Mouse (Mus musculus): ENCODE measurements around the gene Rangap1.
"Not testable (repeated sequence)": the region's sequence is repeated elsewhere in the genome, so short reads cannot be mapped to it uniquely, and the experiment has no call there.

The Rangap1 gene

GRCm38 (mm10) chr15:81744992-81745600 is at the start of gene Rangap1, which contains the start of gene Zc3h7b:
Gene Rangap1 (minus strand): TSS chr15:81745530.
Gene Zc3h7b (plus strand): TSS chr15:81745057.
- DNase-seq = peak; percentile 51 to 74

GRCm38 (mm10) chr15:81792444-81792843 is 47.1 kb upstream of the Rangap1 start:
- no peak for DNase-seq

GRCm38 (mm10) chr15:81787525-81787924 is 42.2 kb upstream of the Rangap1 start:
- no peak for DNase-seq

GRCm38 (mm10) chr15:81785701-81786100 is 40.4 kb upstream of the Rangap1 start:
- DNase-seq = no peak

GRCm38 (mm10) chr15:81784762-81785161 is 39.4 kb upstream of the Rangap1 start:
- DNase-seq = peak in 1 of 2 experiments; percentile 63

- no peak for DNase-seq
Observed at GRCm38 (mm10) chr15:81781816-81782215, 36.5 kb upstream of the Rangap1 start.

- no peak for DNase-seq
Observed at GRCm38 (mm10) chr15:81776631-81777422, 31.5 kb upstream of the Rangap1 start.

- DNase-seq = peak; percentile 74 to 81
Observed at GRCm38 (mm10) chr15:81774505-81775171, 29.3 kb upstream of the Rangap1 start.

- DNase-seq = no peak
Observed at GRCm38 (mm10) chr15:81772431-81773120, 27.2 kb upstream of the Rangap1 start.

GRCm38 (mm10) chr15:81769037-81769436 is 23.7 kb upstream of the Rangap1 start:
- no peak for DNase-seq

GRCm38 (mm10) chr15:81766439-81766838 is 21.1 kb upstream of the Rangap1 start:
- DNase-seq = no peak

- DNase-seq = no peak
Observed at GRCm38 (mm10) chr15:81765651-81766050, 20.3 kb upstream of the Rangap1 start.

- DNase-seq = no peak
Observed at GRCm38 (mm10) chr15:81764573-81764972, 19.2 kb upstream of the Rangap1 start.

GRCm38 (mm10) chr15:81761959-81762358 is 16.6 kb upstream of the Rangap1 start:
- no peak for DNase-seq

- DNase-seq = no peak
Observed at GRCm38 (mm10) chr15:81761381-81761780, 16.1 kb upstream of the Rangap1 start.

- DNase-seq = peak in 1 of 2 experiments; percentile 41
Observed at GRCm38 (mm10) chr15:81760361-81761079, 15.2 kb upstream of the Rangap1 start.

- DNase-seq = no peak
Observed at GRCm38 (mm10) chr15:81759542-81759941, 14.2 kb upstream of the Rangap1 start.

- DNase-seq = peak in 1 of 2 experiments; percentile 47
Observed at GRCm38 (mm10) chr15:81758701-81759100, 13.4 kb upstream of the Rangap1 start.

GRCm38 (mm10) chr15:81753669-81754068 is 8.3 kb upstream of the Rangap1 start:
- no peak for DNase-seq

GRCm38 (mm10) chr15:81749742-81750141 is 4.4 kb upstream of the Rangap1 start:
- DNase-seq = peak; percentile 74 to 79

GRCm38 (mm10) chr15:81745601-81746114 is 328 bp upstream of the Rangap1 start:
- DNase-seq = peak; percentile 18 to 37

- not testable (repeated sequence) for DNase-seq
Observed at GRCm38 (mm10) chr15:81742368-81742767, 3.0 kb downstream of the Rangap1 start.
